9 mouse cellular contexts compared by ENCODE assay signal in the genomic region with DNA sequence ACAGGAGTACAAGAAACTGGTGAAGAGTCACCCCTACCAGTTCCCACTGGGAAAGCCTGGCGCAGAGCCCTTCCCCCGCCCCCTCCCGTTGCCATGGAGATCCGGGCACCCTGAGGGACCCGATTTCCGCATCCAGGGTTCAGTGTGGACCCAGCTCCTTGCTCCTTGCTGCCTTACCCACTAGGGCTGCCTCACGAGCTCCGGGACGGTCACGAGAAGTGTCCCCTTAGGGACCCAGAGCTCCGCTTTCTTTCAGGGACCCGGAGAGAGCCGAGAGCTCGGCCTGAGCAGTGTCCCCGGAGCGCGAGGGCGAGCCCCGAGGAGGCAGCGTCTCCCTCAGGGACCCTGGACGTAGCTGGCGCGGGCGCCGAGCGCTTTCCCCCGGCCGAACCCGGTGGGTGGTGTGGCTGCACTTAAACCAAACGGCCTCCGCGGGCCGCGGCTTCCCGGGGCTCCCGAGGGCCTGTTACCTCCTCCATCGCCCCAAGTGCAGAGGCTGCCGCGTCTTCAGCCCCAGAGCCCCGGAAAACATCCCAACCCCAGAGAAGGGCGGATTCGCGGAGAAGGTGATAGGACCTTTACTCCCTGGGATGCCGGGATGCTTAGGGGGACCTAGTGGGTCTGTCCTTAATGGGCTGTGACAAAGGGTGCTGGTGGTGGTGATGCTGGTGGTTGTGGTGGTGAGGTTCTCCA. TPM values are rescaled to one million over a fixed set of nuclear protein-coding genes. Genes with fewer than 3 reads are reported as not detected.
DNase-seq lines count a peak whose midpoint lies in the region; ATAC-seq and TF ChIP-seq lines count a peak whose summit lies in the region.
"Had no signal": no experiment of that assay in that cellular context is flagged by ENCODE, and none has a peak within 500 bp of the region (broad histone marks: within the 10 kb centered on the region; RNA-seq: fewer than 3 reads in every experiment).

A gene (plus strand): TSS at position 142 of the 693 bp plus-strand sequence.

- peak; percentile 45; the same call in 1 of the 2 replicates for TF ChIP-seq POLR2A in cortical plate, adult 2 months (IDR thresholded peaks at IDR 0.05; ENCODE audit: extremely low read depth, insufficient read depth, low read length)

- H3K4me1 ChIP-seq in cortical plate, adult 2 months (ENCODE audit: control insufficient read depth, insufficient read depth, low read length), result no peaks in the 10 kb centered on the region

- 0 out of 2 replicates have a peak within 1 kb of the TSS, but pooled peaks have one; percentile 3 for H3K27ac ChIP-seq in cortical plate, adult 2 months (ENCODE audit: insufficient read depth, low read length)

- H3K4me3 ChIP-seq in cortical plate, adult 2 months (ENCODE audit: insufficient read depth, low read length), result peak within 1 kb of the TSS; percentile 61

- peak; percentile 69 for ATAC-seq in activated CD4-positive, CD25-positive, alpha-beta regulatory T cell, adult 4 months
- peak; percentile 79 for ATAC-seq in inflammation-experienced regulatory T-cells, adult 6 months
- peak; percentile 60 for ATAC-seq in megakaryocyte progenitor cell, adult 5-6 weeks (replicated peaks; ENCODE audit: poor library complexity)
- no peak for ATAC-seq in erythroid progenitor cell, adult 5-6 weeks (replicated peaks; ENCODE audit: low FRiP score, poor library complexity, severe bottlenecking)

- peak; percentile 61 for DNase-seq in gastrocnemius, postnatal 14 days
- DNase-seq in left cerebral cortex, postnatal 14 days (ENCODE audit: low spot score in 2 of 2), result peak; percentile 81 to 82
- DNase-seq in right cerebral cortex, postnatal 25 days, result peak; percentile 71

- no peak for TF ChIP-seq CTCF in cortical plate, adult 2 months (IDR thresholded peaks at IDR 0.05; ENCODE audit: extremely low read depth, insufficient read depth, low read length)

- intact Hi-C loops in gastrocnemius, postnatal 14 days (cut with DNase I; ENCODE audit: low total_unique reads), result no loop called here
- intact Hi-C loops in left cerebral cortex, postnatal 14 days (cut with DNase I), result loop anchor here (5.0 kb wide), 3 partner anchors 57 to 357 kb away; a partner anchor contains a TSS

RNA-seq across cellular contexts. Expression of the gene that starts here (rescaled TPM):
- under 1 TPM; 0.17 to 0.65 TPM for polyA plus RNA-seq in activated CD4-positive, CD25-positive, alpha-beta regulatory T cell, adult 4 months (2017; shearing (Covaris generic))
- 5.8 and 7.7 TPM in 2 replicates for polyA plus RNA-seq in cortical plate, adult 2 months (2012; rRNA removed)
- not detected for total RNA-seq in gastrocnemius, postnatal 14 days (2021)
- polyA plus RNA-seq in inflammation-experienced regulatory T-cells, adult 6 months (2017; shearing (Covaris generic)), result 1 to 10 TPM in 2 of 3 experiments, not detected in 1; 1.1 to 1.9 TPM
- total RNA-seq in left cerebral cortex, postnatal 14 days (2021), result 1 to 10 TPM; 4.9 to 5.1 TPM
- total RNA-seq in megakaryocyte progenitor cell, adult 5-6 weeks (2015), result not detected in 2 replicates
- total RNA-seq in megakaryocyte progenitor cell, adult 5-6 weeks (2017), result 0.17 TPM in 1 of 2 replicates, not detected in the other
- total RNA-seq in erythroid progenitor cell, adult 5-6 weeks (2015; ENCODE audit: low replicate concordance), result not detected in 2 replicates
- not detected in 2 replicates for total RNA-seq in erythroid progenitor cell, adult 5-6 weeks (2017; ENCODE audit: low replicate concordance)
- total RNA-seq: neutrophil, adult 5-6 weeks had no signal

Comparison
In these comparisons a context has a peak if more than half of its experiments do, and no peak if none do; other contexts are left out.
1. RNA of the gene that starts here (total RNA-seq): 4.9 to 5.1 TPM in left cerebral cortex, postnatal 14 days; not detected in gastrocnemius, postnatal 14 days, 0.17 TPM in megakaryocyte progenitor cell, adult 5-6 weeks and not detected in erythroid progenitor cell, adult 5-6 weeks; every median in the first group is over 4 times any median in the second.
2. Peak in ATAC-seq in activated CD4-positive, CD25-positive, alpha-beta regulatory T cell, adult 4 months; RNA of the gene not detected or under 1 TPM.
3. Peak in DNase-seq in gastrocnemius, postnatal 14 days; RNA of the gene not detected or under 1 TPM.
4. Peak in ATAC-seq in megakaryocyte progenitor cell, adult 5-6 weeks; RNA of the gene not detected or under 1 TPM.
5. Peak in every context shown above with its lines, with median percentiles within 50 percentile points of each other: DNase-seq.